ENCODE assay signal across 10 mouse cellular contexts in the genomic region with DNA sequence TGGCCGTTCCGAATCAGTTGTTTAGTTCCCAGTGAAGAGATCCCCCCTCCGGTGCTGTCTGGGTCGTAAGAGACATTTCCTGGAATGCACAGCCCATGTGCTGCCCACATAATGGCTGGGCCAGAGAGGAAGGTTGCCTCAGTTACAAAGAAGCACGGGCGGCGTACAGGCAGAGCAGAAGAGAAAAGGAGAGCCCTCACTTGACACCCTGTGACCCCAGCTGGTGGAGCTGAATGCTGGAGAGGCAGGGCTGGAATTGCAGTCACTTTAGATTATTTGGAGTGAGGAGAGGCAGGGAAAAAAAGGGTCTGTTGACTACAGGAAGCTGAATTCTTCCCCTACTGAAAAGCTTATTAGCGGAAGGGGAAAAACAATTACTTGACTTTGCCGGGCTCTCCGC.
A peak's percentile ranks its signal among the peaks of the same experiment; 100 is the strongest.
DNase-seq lines count a peak whose midpoint lies in the region; ATAC-seq lines count a peak whose summit lies in the region.
"Had no signal": no experiment of that assay in that cellular context is flagged by ENCODE, and none has a peak within 500 bp of the region (broad histone marks: within the 10 kb centered on the region; RNA-seq: fewer than 3 reads in every experiment).

No protein-coding gene starts in this region.

- no peak for ATAC-seq in heart, embryonic 14.5 days (ENCODE audit: insufficient number of reproducible peaks, insufficient read depth, low FRiP score, low read depth)
- ATAC-seq in hindbrain, embryonic 15.5 days (ENCODE audit: low FRiP score, low read depth) = no peak
- ATAC-seq in neural tube, embryonic 15.5 days (ENCODE audit: low FRiP score) = no peak

- H3K9me3 ChIP-seq in heart, embryonic 14.5 days (ENCODE audit: control insufficient read depth, low read length) = no peaks in the 10 kb centered on the region
- H3K9me3 ChIP-seq in hindbrain, embryonic 15.5 days = no peaks in the 10 kb centered on the region
- H3K9me3 ChIP-seq in neural tube, embryonic 15.5 days (replicated peaks) = no peaks in the 10 kb centered on the region

- intact Hi-C loops in heart, postnatal 25 days (cut with DNase I) = no loop called here

- peaks cover 40 to 46% of the 10 kb centered on the region in 2 experiments for H3K4me1 ChIP-seq in heart, embryonic 14.5 days (ENCODE audit: control insufficient read depth in 2 of 2, insufficient read depth in 2 of 2, low read length in 2 of 2)
- peaks cover 81% of the 10 kb centered on the region for H3K4me1 ChIP-seq in hindbrain, embryonic 15.5 days (replicated peaks)
- H3K4me1 ChIP-seq in neural tube, embryonic 15.5 days = peaks cover 82% of the 10 kb centered on the region

- no peaks in the 10 kb centered on the region for H3K36me3 ChIP-seq in heart, embryonic 14.5 days (ENCODE audit: control insufficient read depth, insufficient read depth, low read length)
- no peaks in the 10 kb centered on the region for H3K36me3 ChIP-seq in hindbrain, embryonic 15.5 days
- no peaks in the 10 kb centered on the region for H3K36me3 ChIP-seq in neural tube, embryonic 15.5 days

- DNase-seq in heart, postnatal 25 days (ENCODE audit: low spot score) = no peak
- peak; percentile 29 for DNase-seq in lung, postnatal 10 days
- no peak for DNase-seq in lung, postnatal 14 days
- no peak for DNase-seq in ovary, postnatal 14 days (ENCODE audit: low spot score)
- DNase-seq in cerebellum, adult 11-12 months = no peak
- DNase-seq: cerebellum, postnatal 25 days; gastrocnemius, postnatal 25 days had no signal

- H3K4me2 ChIP-seq in heart, embryonic 14.5 days (ENCODE audit: low read length) = peak overlapping the region; percentile 33
- peak overlapping the region; percentile 7; the same call in 1 of the 2 replicates for H3K4me2 ChIP-seq in hindbrain, embryonic 15.5 days
- H3K4me2 ChIP-seq in neural tube, embryonic 15.5 days = peak overlapping the region; percentile 9

- no peaks in the 10 kb centered on the region for H3K27me3 ChIP-seq in heart, embryonic 14.5 days (ENCODE audit: control insufficient read depth, insufficient read depth, low read length)
- no peaks in the 10 kb centered on the region for H3K27me3 ChIP-seq in hindbrain, embryonic 15.5 days
- no peaks in the 10 kb centered on the region; the same call in 1 of the 2 replicates for H3K27me3 ChIP-seq in neural tube, embryonic 15.5 days (replicated peaks)

- 31% methylated on average over 10 of the region's 10 CpGs for WGBS in heart, embryonic 14.5 days
- 11% methylated on average over 10 of the region's 10 CpGs for WGBS in hindbrain, embryonic 15.5 days
- WGBS in neural tube, embryonic 15.5 days = 13% methylated on average over 10 of the region's 10 CpGs

- H3K9ac ChIP-seq in heart, embryonic 14.5 days (ENCODE audit: low read length) = peak overlapping the region; percentile 54
- H3K9ac ChIP-seq in hindbrain, embryonic 15.5 days = no peak overlapping the region
- H3K9ac ChIP-seq in neural tube, embryonic 15.5 days (replicated peaks) = 0 out of 2 replicates have a peak overlapping the region, but pooled peaks have one; percentile 20

- peak overlapping the region; percentile 50 to 54; a peak in 3 of 4 replicates for H3K27ac ChIP-seq in heart, embryonic 14.5 days (replicated peaks in 1 of 2; ENCODE audit: control insufficient read depth in 1 of 2, insufficient read depth in 1 of 2, low read depth in 2 of 2, low read length in 2 of 2)
- peak overlapping the region; percentile 32; the same call in 1 of the 2 replicates for H3K27ac ChIP-seq in hindbrain, embryonic 15.5 days (replicated peaks)
- H3K27ac ChIP-seq in neural tube, embryonic 15.5 days (replicated peaks) = peak overlapping the region; percentile 56

- no peak overlapping the region for H3K4me3 ChIP-seq in heart, embryonic 14.5 days (ENCODE audit: control insufficient read depth in 1 of 2, insufficient read depth in 1 of 2, low read depth in 1 of 2, low read length in 2 of 2)
- H3K4me3 ChIP-seq in hindbrain, embryonic 15.5 days = no peak overlapping the region
- H3K4me3 ChIP-seq in neural tube, embryonic 15.5 days (replicated peaks) = no peak overlapping the region
